Mouse (Mus musculus) kidney, adult 8-10 months (tissue): ENCODE results near the gene Sec23ip.
"Not testable (repeated sequence)": the region's sequence is repeated elsewhere in the genome, so short reads cannot be mapped to it uniquely, and the experiment has no call there.

Source experiments
- DNase-seq, 2 experiments: peaks; one replicate each; pipeline ENCODE4 v3.0.0; 2022

The Sec23ip gene

GRCm38 (mm10) chr7:128744684-128745485 is at the start of gene Sec23ip:
TSS of gene Sec23ip (plus strand) at chr7:128744943.
- DNase-seq, result peak; percentile 99

- not testable (repeated sequence) for DNase-seq
Observed at GRCm38 (mm10) chr7:128699959-128700358, 44.8 kb upstream of the Sec23ip start.

- DNase-seq, result peak; percentile 24 to 62
Observed at GRCm38 (mm10) chr7:128705735-128706134, 39.0 kb upstream of the Sec23ip start.

- no peak for DNase-seq
Observed at GRCm38 (mm10) chr7:128717991-128718390, 26.8 kb upstream of the Sec23ip start.

GRCm38 (mm10) chr7:128724761-128725160 is 20.0 kb upstream of the Sec23ip start:
- peak; percentile 70 to 73 for DNase-seq

DNA sequence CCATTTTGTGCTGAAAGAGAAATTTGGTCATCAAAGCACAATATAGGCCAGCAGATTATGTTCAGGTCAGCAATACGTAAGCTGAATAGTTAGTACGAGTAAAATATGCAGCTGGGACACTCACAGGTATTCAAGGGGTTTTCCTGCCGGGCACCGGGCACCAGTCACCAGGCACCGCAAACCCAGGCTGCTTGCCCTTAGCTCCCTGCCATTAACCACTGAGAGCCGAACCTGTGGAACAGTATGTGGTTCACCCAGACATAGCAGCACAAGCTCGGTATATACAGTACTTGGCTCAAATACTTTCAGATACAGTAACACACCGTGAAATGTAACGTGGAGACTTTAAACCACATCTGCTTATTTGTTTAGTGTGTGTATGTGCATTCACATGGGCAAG is 19.6 kb upstream of the Sec23ip start:
- no peak for DNase-seq

DNA sequence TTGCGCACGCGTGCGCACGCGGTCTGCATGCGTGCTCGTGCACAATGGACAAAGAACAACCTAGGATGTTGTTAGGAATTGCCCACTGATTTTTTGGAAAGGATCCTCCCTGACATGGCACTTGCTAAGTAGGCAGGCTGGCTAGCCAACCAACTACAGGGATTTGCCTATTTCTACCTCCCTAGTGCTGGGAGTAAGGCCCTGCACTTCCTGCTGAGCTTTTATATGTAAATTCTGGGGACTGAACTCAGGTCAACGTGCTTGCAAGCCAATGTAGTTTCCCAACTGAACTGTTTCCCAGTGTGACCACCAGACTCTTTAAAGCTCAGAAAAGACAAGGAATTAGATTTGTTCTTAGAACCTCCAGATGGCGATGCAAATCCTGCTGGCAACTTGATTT is 17.7 kb upstream of the Sec23ip start:
- DNase-seq, result no peak

- DNase-seq, result no peak
Observed at GRCm38 (mm10) chr7:128727701-128728100, 17.0 kb upstream of the Sec23ip start.

- DNase-seq, result no peak
Observed at GRCm38 (mm10) chr7:128728738-128729137, 16.0 kb upstream of the Sec23ip start.

GRCm38 (mm10) chr7:128731585-128731984 is 13.2 kb upstream of the Sec23ip start:
- no peak for DNase-seq

DNA sequence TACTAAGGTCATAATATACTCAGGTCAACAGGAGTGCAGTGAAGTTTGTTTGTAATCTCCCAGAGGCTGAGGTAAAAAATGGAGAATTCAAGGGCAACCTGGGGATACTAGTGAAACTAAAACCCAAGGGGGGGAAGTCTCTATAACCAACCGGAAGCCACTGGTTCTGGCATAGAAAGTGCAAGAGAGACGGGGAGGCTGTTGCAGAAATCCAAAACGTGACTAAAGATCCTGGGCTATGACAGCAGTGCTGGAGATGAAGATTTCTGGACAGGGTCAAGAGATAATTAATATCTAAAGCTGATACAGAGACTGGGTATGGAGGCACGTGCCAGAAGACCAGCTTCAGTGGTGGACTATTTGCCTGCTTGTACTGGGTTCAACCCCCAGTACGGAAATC is 6.7 kb upstream of the Sec23ip start:
- DNase-seq, result no peak

DNA sequence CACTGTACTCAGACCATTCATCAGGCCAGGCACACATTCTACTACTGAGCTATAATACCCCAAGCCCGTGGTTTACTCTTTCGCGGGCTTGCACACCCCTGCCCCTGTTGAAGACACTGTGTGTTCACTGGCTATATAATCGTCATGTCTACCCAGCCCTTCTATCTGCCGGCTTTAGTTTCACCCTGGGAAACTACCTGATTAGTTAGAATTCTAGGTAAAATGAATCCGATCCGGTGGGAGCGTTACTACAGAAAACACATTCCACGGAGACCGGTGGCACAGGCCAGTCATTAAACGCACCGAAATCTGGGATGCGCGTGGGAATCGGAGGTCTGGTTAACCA is 5.7 kb upstream of the Sec23ip start:
- DNase-seq, result no peak

- peak in 1 of 2 experiments; percentile 46 for DNase-seq
Observed at GRCm38 (mm10) chr7:128739462-128740277, 5.1 kb upstream of the Sec23ip start.

- DNase-seq, result peak; percentile 95 to 97
Observed at GRCm38 (mm10) chr7:128740334-128740733, 4.4 kb upstream of the Sec23ip start, which contains the start of gene Mcmbp. TSS of gene Mcmbp (minus strand) at chr7:128740495.

DNA sequence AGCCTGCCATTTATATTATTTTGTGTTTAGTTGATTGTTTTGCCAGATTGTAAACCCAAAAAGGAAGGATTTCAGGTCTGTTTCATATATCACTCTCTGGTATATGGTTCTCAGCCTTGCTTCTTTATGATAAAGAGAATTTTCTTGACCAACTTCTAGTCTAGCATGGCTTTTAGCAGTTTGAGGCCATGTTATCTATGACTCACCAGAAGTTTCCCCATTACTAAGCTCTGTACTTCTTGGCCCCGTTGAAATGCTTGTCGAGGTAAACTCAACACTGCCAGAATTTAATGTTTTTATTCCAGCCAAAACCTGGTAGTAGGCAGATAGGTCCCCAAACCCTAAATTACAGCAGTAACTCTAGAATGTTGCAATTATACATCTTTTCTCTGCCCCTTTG is 845 bp upstream of the Sec23ip start:
- DNase-seq, result no peak

DNA sequence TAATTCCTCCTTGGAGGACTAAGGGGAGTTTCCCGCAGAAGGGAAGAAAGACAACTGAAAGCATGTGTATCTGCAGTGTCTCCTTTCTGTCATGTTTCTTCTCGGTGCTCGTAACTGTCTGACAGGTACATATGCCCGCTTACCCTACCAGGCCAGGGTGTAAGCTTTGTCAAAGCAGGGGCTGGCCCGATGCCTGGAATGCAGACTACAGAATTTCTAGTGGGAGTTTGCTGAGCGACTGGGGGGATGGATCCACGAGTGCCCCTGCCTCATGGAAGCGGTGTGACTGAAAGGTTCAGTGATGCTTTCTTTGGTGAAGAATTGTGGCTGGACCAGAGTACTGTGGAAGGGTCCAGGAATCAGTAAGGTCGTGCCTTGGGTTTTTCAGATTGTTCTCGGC is 1.4 kb downstream of the Sec23ip start:
- no peak for DNase-seq

DNA sequence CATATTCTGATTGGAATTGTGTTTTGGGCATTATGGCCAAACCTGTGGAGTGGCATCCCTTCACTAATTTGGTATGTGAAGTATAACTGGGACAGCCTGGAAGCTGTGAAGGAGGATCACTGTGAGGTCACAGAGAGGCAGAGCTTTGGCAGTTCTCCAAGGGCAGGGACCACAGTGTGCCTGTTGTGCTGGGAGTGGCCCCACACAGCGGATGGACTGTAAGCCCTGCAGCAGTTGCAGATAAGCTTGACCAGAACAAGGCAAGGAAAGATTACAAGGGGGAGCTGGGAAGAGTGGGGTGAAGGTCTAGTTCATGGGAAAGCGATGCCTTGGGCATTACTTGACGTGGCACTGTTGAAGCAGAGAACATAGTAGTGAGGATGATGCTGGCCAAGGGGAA is 4.0 kb downstream of the Sec23ip start:
- DNase-seq, result peak; percentile 61 to 77

DNA sequence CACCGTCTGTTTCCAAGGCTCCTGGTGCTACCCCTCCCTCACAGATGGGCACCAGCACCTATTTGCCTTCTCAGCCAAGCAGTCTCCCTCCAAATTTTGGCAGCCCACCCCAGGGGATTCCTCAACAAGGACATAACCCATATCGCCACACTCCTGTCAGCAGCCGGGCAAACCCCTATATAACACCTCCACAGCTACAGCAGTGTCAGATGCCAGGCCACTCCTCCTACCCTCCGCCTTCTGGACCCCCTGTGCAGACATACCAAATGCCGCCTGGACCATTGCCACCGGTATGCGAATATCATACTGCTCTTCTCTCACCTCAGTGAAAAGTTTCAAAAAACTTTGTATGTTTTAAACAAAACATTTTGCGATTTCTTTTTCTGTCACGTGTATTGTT is 5.6 kb downstream of the Sec23ip start:
- DNase-seq, result no peak

DNA sequence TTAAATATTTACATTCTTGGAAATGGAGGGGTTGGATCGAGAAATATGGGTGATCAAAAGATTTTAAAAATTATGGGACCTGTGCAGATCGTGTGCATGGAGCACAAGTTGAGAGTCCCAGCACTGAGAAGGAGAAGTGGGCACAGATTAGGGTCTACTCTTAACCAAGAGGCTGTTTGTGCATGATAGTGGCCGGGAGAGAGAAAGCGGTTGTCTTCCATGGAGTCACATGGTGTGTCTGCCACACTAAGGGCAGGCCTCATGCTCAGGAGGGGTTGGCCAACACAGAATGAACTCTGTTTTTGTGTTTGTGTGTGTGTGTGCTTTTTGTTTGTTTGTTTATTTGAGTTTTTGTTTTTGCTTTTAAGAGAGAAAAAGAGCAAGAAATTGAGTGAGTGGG is 7.3 kb downstream of the Sec23ip start:
- DNase-seq, result no peak

GRCm38 (mm10) chr7:128755396-128755795 is 10.7 kb downstream of the Sec23ip start:
- peak; percentile 35 to 63 for DNase-seq

DNA sequence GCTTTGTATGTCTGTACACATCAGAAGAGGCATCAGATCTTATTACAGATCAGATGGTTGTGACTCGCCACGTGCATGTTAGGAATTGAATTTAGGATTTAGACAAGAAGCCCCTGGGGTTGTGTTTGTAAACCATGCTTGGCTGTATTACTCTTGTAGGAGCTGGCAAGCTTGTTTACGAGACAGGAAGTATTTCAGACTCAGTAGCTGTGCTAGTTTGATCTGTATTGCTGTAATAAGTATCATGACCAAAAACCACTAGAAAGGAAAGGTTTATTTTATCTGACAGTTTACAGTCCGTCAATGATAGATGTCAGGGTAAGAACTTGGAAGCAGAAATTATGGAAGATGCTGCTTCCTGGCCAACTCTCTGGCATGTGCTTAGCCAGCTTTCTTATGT is 14.2 kb downstream of the Sec23ip start:
- DNase-seq, result no peak

- DNase-seq, result no peak
Observed at GRCm38 (mm10) chr7:128766696-128767095, 22.0 kb downstream of the Sec23ip start.

DNA sequence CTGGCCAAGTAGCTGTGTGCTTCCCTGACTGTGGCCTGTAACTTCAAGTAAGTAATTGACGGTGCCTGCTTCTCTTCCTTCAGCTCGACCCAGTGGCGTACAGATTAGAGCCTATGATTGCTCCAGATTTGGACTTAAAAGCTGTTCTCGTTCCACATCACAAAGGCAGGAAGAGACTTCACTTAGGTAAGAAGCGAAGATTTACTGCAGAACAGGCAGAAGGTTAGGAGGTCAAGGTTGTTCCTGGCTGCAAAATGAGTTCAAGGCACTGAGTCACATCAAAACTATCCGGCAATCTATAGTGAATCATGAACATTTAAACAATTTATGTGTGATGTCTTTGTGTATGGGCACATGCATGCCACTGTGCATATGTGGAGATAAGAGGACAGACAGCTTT is 32.5 kb downstream of the Sec23ip start:
- no peak for DNase-seq

GRCm38 (mm10) chr7:128779305-128779704 is 34.6 kb downstream of the Sec23ip start:
- peak in 1 of 2 experiments; percentile 26 for DNase-seq
